Mouse (Mus musculus) kidney, embryonic 15.5 days (tissue): ENCODE measurements around the gene Myo1a. TPM values are rescaled to one million over a fixed set of nuclear protein-coding genes. Genes with fewer than 3 reads are reported as not detected.

Experiments used
- ATAC-seq: fragments of 200-750 bp; cut with Nextera tagmentation; replicated peaks from 2 replicates; pipeline ENCODE4 v1.8.0; 2017; ENCODE audit warnings: moderate TSS enrichment; ENCODE audit not compliant: low FRiP score
- H3K27ac ChIP-seq: fragments of 300-500 bp; sonication (generic); 2 replicates; pipeline ENCODE4 v1.5.1; 2015; ENCODE audit warnings: mild to moderate bottlenecking, inconsistent platforms
- H3K27me3 ChIP-seq: fragments of 300-500 bp; sonication (generic); 2 replicates; pipeline ENCODE4 v1.6.1; 2015; ENCODE audit warnings: inconsistent platforms
- H3K36me3 ChIP-seq: fragments of 300-500 bp; sonication (generic); 2 replicates; pipeline ENCODE4 v1.6.1; 2015; ENCODE audit warnings: inconsistent platforms
- H3K4me1 ChIP-seq: fragments of 300-500 bp; sonication (generic); 2 replicates; pipeline ENCODE4 v1.6.1; 2015; ENCODE audit warnings: inconsistent platforms
- H3K4me2 ChIP-seq: fragments of 300-500 bp; sonication (generic); 2 replicates; pipeline ENCODE4 v1.6.1; 2015; ENCODE audit warnings: moderate library complexity, mild to moderate bottlenecking, inconsistent platforms
- H3K4me3 ChIP-seq: fragments of 300-500 bp; sonication (generic); replicated peaks from 2 replicates; pipeline ENCODE4 v1.5.1; 2015; ENCODE audit warnings: mild to moderate bottlenecking, inconsistent platforms
- H3K9ac ChIP-seq: fragments of 300-500 bp; sonication (generic); 2 replicates; pipeline ENCODE4 v1.6.1; 2015; ENCODE audit warnings: mild to moderate bottlenecking, inconsistent platforms
- H3K9me3 ChIP-seq: fragments of 300-500 bp; sonication (generic); replicated peaks from 2 replicates; pipeline ENCODE4 v1.6.1; 2016; ENCODE audit warnings: inconsistent platforms
- WGBS: fragments of 180-500 bp; shearing (Covaris S2); methylation state at CpG from one replicate; pipeline ENCODE4 v1.1.7; 2015; ENCODE audit warnings: mixed read lengths; 5-methylcytosine and 5-hydroxymethylcytosine counted together
- polyA plus RNA-seq: library from polyadenylated mRNA; unstranded; fragments of >200 nt; fragmentation: Nextera tagmentation; extraction: Ambion mirVana; gene quantifications from 2 replicates; pipeline ENCODE4 v1.2.1, GENCODE M21; 2015

The Myo1a gene
- polyA plus RNA-seq, 1 experiment from 2014 or later, result 0.65 TPM

- H3K36me3 ChIP-seq, result peaks cover 6% of the 10 kb centered on the region
- H3K9ac ChIP-seq, result no peak overlapping the region
- 70% methylated on average over 4 of the region's 4 CpGs for WGBS
- no peak overlapping the region for H3K4me2 ChIP-seq
- H3K4me3 ChIP-seq, result no peak overlapping the region
- no peak for ATAC-seq
- H3K9me3 ChIP-seq, result no peaks in the 10 kb centered on the region
- H3K27me3 ChIP-seq, result no peaks in the 10 kb centered on the region
- H3K4me1 ChIP-seq, result peaks cover 43% of the 10 kb centered on the region
- no peak overlapping the region for H3K27ac ChIP-seq
Measured at GRCm38 (mm10) chr10:127736916-127737315, 31.9 kb downstream of the Myo1a start.

GRCm38 (mm10) chr10:127737552-127737951 is 32.6 kb downstream of the Myo1a start:
- Histone ChIP-seq H3K4me1 (peaks cover 43% of the 10 kb centered on the region), H3K9me3 (no peaks in the 10 kb centered on the region), H3K9ac (no peak overlapping the region), H3K4me3 (no peak overlapping the region), H3K36me3 (peaks cover 13% of the 10 kb centered on the region), H3K27me3 (no peaks in the 10 kb centered on the region), H3K27ac (no peak overlapping the region), H3K4me2 (no peak overlapping the region)
- WGBS, result 35% methylated on average over 2 of the region's 2 CpGs
- no peak for ATAC-seq

GRCm38 (mm10) chr10:127738151-127738882 is 33.3 kb downstream of the Myo1a start:
- peak; percentile 35; the same call in 1 of the 2 replicates for ATAC-seq
- H3K9me3 ChIP-seq, result no peaks in the 10 kb centered on the region
- no peaks in the 10 kb centered on the region for H3K27me3 ChIP-seq
- peaks cover 43% of the 10 kb centered on the region for H3K4me1 ChIP-seq
- peaks cover 20% of the 10 kb centered on the region for H3K36me3 ChIP-seq
- WGBS, result 40% methylated on average over 13 of the region's 13 CpGs
- H3K4me2 ChIP-seq, result peak overlapping the region; percentile 66
- H3K27ac ChIP-seq, result peak overlapping the region; percentile 91
- H3K4me3 ChIP-seq, result peak overlapping the region; percentile 95
- H3K9ac ChIP-seq, result no peak overlapping the region

- Histone ChIP-seq H3K9ac (peak within 1 kb of the TSS; percentile 99), H3K9me3 (no peaks in the 10 kb centered on the region), H3K27me3 (no peaks in the 10 kb centered on the region), H3K36me3 (peaks cover 29% of the 10 kb centered on the region), H3K4me2 (peak within 1 kb of the TSS; percentile 66), H3K4me3 (peak within 1 kb of the TSS; percentile 95), H3K4me1 (peaks cover 38% of the 10 kb centered on the region), H3K27ac (peak within 1 kb of the TSS; percentile 91)
- ATAC-seq, result peak; percentile 82
- WGBS, result under 1% methylated on average over 42 of the region's 61 CpGs
Measured at GRCm38 (mm10) chr10:127739083-127739660, 34.2 kb downstream of the Myo1a start, which contains the start of gene Zbtb39. TSS of gene Zbtb39 (plus strand) at chr10:127739538.

- WGBS, result under 1% methylated on average over 47 of the region's 55 CpGs
- Histone ChIP-seq H3K4me3 (peak overlapping the region; percentile 95), H3K9ac (peak overlapping the region; percentile 99), H3K27ac (peak overlapping the region; percentile 91), H3K9me3 (no peaks in the 10 kb centered on the region), H3K4me2 (peak overlapping the region; percentile 66), H3K36me3 (peaks cover 34% of the 10 kb centered on the region), H3K4me1 (peaks cover 35% of the 10 kb centered on the region), H3K27me3 (no peaks in the 10 kb centered on the region)
- peak; percentile 56 for ATAC-seq
Measured at GRCm38 (mm10) chr10:127739661-127740161, 34.7 kb downstream of the Myo1a start.

GRCm38 (mm10) chr10:127744661-127745060 is 39.7 kb downstream of the Myo1a start:
- Histone ChIP-seq H3K36me3 (peaks cover 67% of the 10 kb centered on the region), H3K4me3 (no peak overlapping the region)
- ATAC-seq, result no peak

GRCm38 (mm10) chr10:127745886-127746285 is 40.9 kb downstream of the Myo1a start:
- Histone ChIP-seq H3K36me3 (peaks cover 67% of the 10 kb centered on the region), H3K4me3 (no peak overlapping the region), H3K9ac (no peak overlapping the region), H3K9me3 (no peaks in the 10 kb centered on the region), H3K4me2 (no peak overlapping the region), H3K4me1 (peaks cover 54% of the 10 kb centered on the region), H3K27ac (no peak overlapping the region), H3K27me3 (no peaks in the 10 kb centered on the region)
- no peak for ATAC-seq
- WGBS, result 68% methylated on average over 5 of the region's 5 CpGs

More at GRCm38 (mm10) chr10:127744661-127745060, 39.7 kb downstream of the Myo1a start:
- no peaks in the 10 kb centered on the region for H3K27me3 ChIP-seq
- H3K4me1 ChIP-seq, result peaks cover 54% of the 10 kb centered on the region
- WGBS, result 72% methylated on average over 5 of the region's 5 CpGs
- H3K4me2 ChIP-seq, result no peak overlapping the region
- no peaks in the 10 kb centered on the region for H3K9me3 ChIP-seq
- no peak overlapping the region for H3K9ac ChIP-seq
- no peak overlapping the region for H3K27ac ChIP-seq

GRCm38 (mm10) chr10:127747254-127747653 is 42.3 kb downstream of the Myo1a start:
- Histone ChIP-seq H3K4me2 (no peak overlapping the region), H3K27ac (peak overlapping the region; percentile 67; the same call in 1 of the 2 replicates), H3K9me3 (no peaks in the 10 kb centered on the region), H3K4me1 (peaks cover 52% of the 10 kb centered on the region), H3K9ac (no peak overlapping the region), H3K27me3 (no peaks in the 10 kb centered on the region), H3K36me3 (peaks cover 57% of the 10 kb centered on the region), H3K4me3 (no peak overlapping the region)
- 84% methylated on average over 8 of the region's 8 CpGs for WGBS
- no peak for ATAC-seq

GRCm38 (mm10) chr10:127748847-127749612 is 44.1 kb downstream of the Myo1a start:
- peak overlapping the region; percentile 85 for H3K27ac ChIP-seq
- 5% methylated on average over 8 of the region's 8 CpGs for WGBS
- H3K4me2 ChIP-seq, result peak overlapping the region; percentile 47
- H3K4me3 ChIP-seq, result peak overlapping the region; percentile 31; the same call in 1 of the 2 replicates
- H3K9ac ChIP-seq, result no peak overlapping the region
- no peaks in the 10 kb centered on the region for H3K9me3 ChIP-seq
- peaks cover 52% of the 10 kb centered on the region for H3K4me1 ChIP-seq
- peak; percentile 65 for ATAC-seq
- no peaks in the 10 kb centered on the region for H3K27me3 ChIP-seq
- H3K36me3 ChIP-seq, result peaks cover 40% of the 10 kb centered on the region

GRCm38 (mm10) chr10:127750136-127750777 is 45.3 kb downstream of the Myo1a start:
- Histone ChIP-seq H3K36me3 (peaks cover 27% of the 10 kb centered on the region), H3K9me3 (no peaks in the 10 kb centered on the region), H3K4me1 (peaks cover 59% of the 10 kb centered on the region), H3K9ac (peak overlapping the region; percentile 21; the same call in 1 of the 2 replicates), H3K4me2 (peak overlapping the region; percentile 47), H3K4me3 (peak overlapping the region; percentile 31), H3K27me3 (no peaks in the 10 kb centered on the region), H3K27ac (peak overlapping the region; percentile 85)
- no peak for ATAC-seq
- WGBS, result 56% methylated on average over 24 of the region's 24 CpGs

GRCm38 (mm10) chr10:127751548-127751947 is 46.6 kb downstream of the Myo1a start, which contains the start of gene Gpr182:
TSS of gene Gpr182 (minus strand) at chr10:127751732.
- Histone ChIP-seq H3K9ac (no peak within 1 kb of the TSS), H3K36me3 (peaks cover 16% of the 10 kb centered on the region), H3K9me3 (no peaks in the 10 kb centered on the region), H3K4me2 (peak within 1 kb of the TSS; percentile 47), H3K4me3 (peak within 1 kb of the TSS; percentile 31), H3K27me3 (no peaks in the 10 kb centered on the region), H3K4me1 (peaks cover 58% of the 10 kb centered on the region), H3K27ac (0 out of 2 replicates have a peak within 1 kb of the TSS, but pooled peaks have one; percentile 45)
- ATAC-seq, result 0 out of 2 replicates have a peak, but pooled peaks have one; percentile 38
- 32% methylated on average over 8 of the region's 8 CpGs for WGBS
